Mouse (Mus musculus) CH12F3 (cell line): ENCODE data around the gene Gm28635.

ENCODE experiments used
- in situ Hi-C: fragments of 300-500 bp; cut with MboI; formaldehyde crosslinking; loops from 2 replicates; pipeline ENCODE4 v1.14.3; 2020; ENCODE audit warnings: low sequenced_read_pairs

Gm28635 gene

DNA sequence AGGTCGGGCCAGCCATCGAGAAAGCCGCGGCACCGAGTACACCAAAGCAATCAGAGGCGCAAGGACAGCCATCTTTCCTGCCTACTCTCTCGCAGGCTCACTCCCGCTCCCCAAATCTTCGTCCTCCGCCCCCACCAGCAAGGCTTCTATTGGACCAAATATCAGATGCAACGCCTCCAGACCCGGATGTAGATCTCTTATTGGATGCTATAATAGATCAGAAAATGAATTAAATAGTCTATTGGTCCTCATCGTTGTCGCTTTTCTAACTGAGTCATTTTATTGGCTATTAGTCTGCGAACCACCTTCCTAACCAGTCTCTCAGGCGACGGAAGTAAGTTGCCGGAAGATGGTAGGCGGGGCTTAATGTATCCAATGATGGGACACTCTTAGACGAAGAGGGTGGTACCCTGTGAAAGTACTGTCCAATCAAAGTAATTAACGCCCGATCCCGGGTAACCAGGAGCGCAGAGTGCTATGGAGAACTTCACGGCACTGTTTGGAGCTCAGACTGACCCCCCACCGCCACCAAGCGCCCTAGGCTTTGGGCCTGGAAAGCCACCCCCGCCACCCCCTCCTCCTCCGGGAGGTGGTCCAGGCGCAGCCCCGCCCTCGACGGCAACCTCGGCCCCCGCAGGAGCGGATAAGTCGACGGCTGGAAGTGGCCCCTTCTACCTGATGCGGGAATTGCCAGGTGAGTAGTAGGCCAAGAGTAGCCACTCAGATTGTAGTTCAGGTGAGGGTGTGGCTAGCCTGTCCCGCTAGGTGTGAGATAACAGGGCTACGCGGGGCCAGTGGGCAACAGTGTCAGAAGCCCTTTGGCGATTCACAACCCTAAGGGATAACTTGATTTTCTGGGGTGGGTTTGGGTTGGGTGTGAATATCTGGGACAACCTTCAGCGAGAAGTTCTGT is at the start of gene Gm28635, which contains the start of gene Med19:
Gene Gm28635 (minus strand): TSS at position 74 of the 913 bp plus-strand sequence.
Gene Med19 (plus strand): TSS at position 435 of the 913 bp plus-strand sequence.
- in situ Hi-C loops: no loop called here

DNA sequence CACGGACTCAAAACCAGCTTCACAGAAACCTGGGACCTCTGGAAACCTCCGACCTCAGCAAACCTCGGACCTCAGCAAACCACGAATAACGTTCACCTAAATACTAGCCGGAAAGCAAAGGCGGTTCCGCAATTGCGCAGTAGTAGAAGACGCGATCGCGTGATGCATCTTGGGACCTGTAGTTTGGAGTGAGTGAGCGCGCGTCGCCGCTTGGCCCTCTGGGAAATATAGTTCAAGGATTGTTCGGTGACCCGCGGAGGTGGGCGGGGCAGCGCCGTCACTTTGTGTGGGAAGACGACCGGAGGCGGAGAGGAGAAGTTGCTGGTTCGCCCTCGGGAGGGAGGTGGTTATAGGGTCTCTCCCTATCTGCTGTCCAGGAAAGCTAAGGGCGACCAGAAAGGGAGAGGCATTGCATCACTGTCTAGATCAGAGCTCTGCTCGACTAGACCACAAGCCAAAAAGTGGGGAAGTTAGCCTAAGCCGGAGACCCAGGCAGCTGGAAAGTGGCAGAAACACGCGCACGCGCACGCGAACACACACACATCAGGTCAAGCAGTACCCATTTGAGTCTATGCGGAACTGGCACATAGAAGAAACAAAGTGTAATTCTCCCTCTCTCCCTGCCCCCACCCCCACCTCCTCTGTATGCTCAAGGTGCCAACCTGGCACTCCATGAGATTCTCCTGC is 49.5 kb upstream of the Gm28635 start, which contains the start of gene Clp1:
Gene Clp1 (minus strand): TSS at position 179 of the 687 bp plus-strand sequence.
- in situ Hi-C loops: no loop called here

DNA sequence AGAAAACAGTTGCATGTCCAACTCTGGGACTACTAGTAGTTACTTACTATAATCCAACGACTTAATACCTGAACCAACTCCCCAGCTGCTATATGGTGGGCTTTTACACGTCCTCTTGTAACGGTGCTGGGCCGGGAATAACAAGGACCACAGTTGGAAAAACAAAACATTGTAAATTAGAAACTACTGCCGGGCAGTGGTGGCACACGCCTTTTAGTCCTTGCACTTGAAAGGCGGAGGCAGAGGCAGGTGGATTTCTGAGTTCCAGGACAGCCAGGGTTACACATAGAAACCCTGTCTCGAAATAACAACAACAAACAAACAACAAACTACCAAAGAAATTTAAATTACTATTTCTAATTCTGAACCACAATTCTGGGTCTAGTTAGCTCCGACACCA is 48.9 kb upstream of the Gm28635 start:
- in situ Hi-C loops: no loop called here

DNA sequence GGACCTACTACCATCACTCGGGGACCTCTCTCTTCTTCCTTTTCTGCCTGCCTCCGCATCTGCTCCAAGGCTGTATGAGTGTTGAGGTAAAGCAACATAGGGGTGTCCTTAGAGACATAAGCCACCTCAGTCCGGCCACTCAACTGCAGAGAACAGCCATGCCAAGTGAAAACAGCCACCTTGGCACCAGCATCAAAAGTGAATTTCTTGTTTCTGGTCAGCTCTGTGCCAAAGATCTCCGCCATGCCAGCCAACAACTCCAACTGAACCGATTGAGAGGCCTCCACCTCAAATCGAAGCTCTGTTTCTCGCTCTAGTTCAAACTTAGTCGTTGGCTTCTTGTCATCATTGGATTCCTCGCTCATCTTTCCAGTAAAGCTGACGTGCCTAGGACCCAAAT is 47.9 kb upstream of the Gm28635 start:
- in situ Hi-C loops: no loop called here

DNA sequence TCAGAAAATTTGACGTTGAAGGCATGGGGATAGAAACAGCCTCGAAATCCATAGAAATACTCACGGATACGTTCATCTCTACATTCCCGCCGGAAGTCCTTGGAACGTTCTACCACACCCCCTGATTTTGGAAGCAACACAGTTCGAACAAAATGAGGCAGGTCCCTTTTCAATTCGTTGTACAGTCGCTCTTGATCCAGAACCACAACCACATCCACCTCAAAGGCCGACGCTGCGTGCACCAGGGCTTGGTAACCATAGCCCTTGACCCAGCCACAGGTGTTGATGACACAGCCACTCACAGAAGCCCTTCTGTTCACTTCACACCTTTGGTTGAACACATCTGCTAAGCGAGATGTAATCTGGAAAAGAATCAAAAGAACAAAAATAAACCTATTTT is 46.0 kb upstream of the Gm28635 start:
- in situ Hi-C loops: loop anchor here (25.0 kb wide), 1 partner anchor 313 kb away; the partner anchor contains the start of genes P2rx3, Ssrp1 and Tnks1bp1

DNA sequence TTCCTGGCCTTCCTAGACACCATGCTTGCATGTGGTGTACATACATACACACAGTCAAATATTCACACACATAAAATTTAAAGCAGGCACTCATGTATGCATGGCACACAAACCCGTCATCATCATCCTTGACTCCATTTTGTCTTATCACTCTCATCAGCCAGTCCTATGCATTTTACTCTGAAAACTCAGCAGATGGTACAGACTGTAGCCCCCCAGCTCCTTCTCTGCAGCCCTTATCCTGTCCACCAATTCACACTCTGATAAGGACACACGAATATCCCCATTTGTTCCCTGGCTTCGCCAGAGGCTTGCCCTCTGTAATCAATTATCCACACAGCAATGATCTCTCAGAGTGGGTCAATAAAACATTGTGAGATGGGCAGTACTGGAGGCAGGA is 43.3 kb upstream of the Gm28635 start:
- in situ Hi-C loops: loop anchor here (25.0 kb wide), 1 partner anchor 316 kb away; the partner anchor contains the start of genes P2rx3, Ssrp1 and Tnks1bp1

DNA sequence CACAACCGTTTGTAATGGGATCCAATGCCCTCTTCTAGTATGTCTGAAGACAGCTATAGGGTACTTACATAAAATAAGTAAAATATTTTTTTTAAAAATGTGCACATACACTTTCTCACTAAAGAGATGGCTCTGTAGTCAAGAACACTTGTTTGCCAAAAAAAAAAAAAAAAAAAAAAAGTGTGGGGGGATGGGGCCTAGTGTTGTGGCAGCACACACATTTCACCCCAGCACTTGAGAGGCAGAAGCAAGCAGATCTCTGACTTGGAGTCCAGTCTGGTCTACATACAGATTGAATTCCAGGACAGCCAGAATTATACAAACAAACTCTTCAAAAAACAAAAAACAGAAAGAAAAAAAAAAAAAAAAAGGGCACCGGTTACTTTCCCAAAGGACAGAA is 42.9 kb upstream of the Gm28635 start:
- in situ Hi-C loops: loop anchor here (25.0 kb wide), 1 partner anchor 317 kb away; the partner anchor contains the start of genes P2rx3, Ssrp1 and Tnks1bp1

DNA sequence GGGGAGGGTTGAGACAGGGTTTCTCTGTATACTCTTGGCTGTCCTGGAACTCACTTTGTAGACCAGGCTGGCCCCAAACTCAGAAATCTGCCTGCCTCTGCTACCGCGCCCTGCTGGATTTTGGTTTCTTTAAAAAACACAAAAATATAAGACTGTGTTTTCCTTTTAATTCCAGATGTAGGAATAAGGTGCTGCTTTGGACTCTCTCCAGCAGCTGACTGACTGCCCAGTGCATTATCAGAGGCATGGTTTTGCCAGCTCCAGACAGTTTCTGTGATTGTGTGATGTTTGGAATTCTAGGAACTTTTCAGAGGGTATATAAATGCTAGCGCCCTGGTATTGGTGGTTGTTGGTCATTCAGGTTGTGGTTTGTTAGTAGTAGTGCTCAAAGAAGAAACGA is 39.5 kb upstream of the Gm28635 start:
- in situ Hi-C loops: loop anchor here (25.0 kb wide), 1 partner anchor 320 kb away; the partner anchor contains the start of genes P2rx3, Ssrp1 and Tnks1bp1

DNA sequence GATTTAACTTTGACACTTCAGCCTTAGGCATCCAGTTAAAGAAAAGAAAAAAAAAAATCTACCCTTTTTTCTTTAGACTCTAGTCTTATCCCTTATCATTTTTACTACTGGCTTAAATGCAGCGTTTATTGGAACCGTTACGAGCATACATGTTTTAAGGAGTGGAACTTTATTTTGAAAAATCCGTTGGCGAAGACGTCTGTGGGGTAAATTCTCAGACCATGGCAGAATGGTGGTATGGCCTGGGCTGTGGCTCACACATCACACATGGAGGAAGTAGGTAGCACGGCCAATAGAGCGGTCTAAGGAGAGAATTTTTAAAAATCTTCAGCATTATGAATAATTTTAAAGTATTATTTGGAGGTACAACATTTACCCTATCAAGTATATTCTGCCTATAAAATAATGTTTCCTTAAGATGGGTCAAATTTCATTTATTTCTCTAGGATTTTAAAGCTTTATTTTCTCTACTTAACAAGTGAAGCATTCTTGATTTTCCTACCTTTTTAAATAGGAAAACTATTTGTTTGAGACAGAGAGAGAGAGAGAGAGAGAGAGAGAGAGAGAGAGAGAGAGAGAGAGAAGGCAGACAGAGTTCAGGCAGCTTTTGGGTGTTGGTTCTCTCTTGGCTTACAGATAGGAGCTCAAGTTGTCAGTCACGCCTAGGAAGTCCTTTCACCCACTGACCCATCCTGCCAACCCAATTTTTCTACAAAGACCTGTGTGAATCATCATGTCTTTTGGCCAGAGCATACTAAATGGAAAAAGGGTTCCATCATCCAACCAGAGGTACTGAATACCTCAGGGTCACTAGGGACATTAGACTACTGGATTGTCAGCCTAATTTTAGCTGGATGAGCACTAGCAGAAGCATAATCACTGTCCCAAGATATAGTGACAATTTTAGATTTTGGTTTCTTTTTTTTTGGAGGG is 38.8 kb upstream of the Gm28635 start:
- in situ Hi-C loops: loop anchor here (25.0 kb wide), 1 partner anchor 321 kb away; the partner anchor contains the start of genes P2rx3, Ssrp1 and Tnks1bp1

DNA sequence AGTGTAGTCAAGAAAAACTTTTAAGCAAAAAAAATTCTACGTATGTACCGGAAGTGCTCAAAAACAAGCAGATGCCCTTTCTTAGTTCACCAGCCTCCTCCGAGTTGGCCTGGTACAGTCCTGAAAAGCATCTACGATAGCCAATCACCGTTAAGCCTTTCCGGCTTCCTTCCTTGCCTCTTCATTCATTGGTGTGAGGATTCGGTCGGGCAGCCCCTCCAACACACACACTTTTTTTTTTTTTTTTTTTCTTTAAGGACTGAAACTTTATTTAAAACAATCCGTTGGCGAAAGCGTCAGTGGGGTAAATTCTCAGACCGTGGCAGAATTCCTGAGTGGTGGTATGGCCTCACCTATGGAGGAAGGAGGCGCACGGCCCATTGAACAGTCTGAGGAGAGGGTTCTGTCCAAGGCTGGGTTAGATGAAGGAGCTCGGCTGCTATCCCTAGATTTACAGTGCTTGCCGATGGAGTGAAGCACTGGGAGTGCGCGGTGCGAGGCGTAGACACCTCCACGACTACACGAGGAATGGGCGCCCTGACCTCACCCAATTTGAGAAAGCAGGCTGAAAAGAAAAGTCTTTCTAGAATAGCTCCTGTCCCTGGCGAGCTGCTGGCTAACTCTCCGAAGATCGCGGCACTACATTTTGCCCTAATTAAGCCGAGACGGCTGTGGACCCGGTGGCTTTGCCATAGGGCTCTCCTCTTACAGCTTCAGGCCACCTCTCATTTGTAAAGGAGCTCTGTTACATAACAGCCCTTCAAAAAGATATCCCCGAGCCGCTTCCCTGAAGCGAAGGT is 37.9 kb upstream of the Gm28635 start:
- in situ Hi-C loops: loop anchor here (25.0 kb wide), 1 partner anchor 322 kb away; the partner anchor contains the start of genes P2rx3, Ssrp1 and Tnks1bp1

DNA sequence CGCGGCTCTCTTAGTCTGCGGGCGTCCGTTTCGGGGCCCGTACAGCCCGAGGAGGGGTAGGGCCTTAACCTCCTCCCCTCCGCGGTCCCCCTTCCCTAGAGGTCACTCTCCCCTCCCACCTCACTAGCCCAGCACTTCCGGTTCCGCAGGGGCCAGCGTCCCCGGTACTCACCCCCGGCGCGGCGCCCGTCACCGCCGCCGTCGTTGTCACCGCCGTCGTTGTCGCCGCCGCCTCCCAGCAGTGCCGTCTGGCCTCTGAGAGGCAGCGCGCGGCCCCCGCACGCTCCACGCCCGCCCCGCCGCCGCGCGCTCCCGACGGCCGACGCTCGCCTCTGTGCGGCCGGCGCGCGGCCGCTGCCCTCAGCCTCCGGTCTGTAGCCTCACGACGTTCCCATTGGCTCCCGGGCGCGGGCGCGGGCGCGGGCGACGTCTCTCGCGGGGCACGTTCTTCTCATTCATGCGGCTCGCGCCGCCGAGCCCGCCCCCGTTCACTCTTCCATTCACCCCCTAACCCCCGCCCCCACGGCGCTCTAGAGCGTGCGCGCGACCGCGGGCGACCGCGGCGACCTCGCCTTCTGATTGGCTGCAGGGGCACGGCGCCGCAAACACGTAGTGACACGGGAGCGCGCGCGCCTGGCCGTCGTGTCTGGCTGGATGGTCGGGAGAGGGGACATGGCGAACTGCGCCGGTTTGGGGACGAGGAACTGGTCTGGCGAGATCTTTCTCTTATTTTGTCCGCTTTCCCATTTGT is 37.1 kb upstream of the Gm28635 start, which contains the start of gene Zdhhc5:
Gene Zdhhc5 (minus strand): TSS at position 370 of the 751 bp plus-strand sequence.
- in situ Hi-C loops: loop anchor here (25.0 kb wide), 1 partner anchor 322 kb away; the partner anchor contains the start of genes P2rx3, Ssrp1 and Tnks1bp1

DNA sequence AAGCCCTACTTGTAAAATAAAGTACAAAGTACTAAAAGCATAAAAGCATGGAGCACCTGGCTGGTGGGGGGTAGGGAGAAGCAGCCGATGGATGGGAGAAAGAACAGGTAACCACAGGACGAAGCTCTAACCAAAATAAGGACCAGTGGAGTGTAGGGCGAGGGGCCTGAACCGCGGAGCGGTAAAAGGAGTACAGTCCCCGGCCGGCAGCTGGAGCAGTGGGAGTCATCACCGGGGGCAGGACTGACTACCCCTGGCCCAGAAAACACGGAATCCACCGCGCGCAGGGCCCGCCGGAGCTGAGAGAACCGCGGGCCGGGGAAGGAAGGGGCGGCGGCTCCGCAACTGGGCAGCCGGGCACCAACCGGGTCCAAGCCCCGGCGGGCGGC is 36.6 kb upstream of the Gm28635 start:
- in situ Hi-C loops: loop anchor here (25.0 kb wide), 1 partner anchor 323 kb away; the partner anchor contains the start of genes P2rx3, Ssrp1 and Tnks1bp1

DNA sequence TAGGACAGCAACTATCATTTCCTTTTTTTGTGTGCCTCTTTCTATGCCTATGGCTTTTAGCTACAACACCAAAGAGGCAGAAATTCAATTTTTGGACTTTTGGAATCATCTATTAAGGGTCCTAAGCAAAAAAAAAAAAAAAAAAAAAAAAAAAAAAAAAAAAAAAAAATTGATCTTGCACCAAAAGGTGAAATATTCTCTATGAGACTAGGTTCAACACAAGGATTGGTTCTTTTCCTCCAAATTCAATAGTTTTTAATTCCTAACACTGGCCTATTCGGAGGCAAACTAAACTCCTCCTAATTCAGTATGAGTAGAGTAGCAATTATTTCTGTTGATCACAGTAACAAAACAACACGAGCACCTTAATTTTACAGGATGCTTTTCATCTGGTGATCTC is 34.1 kb upstream of the Gm28635 start:
- in situ Hi-C loops: loop anchor here (25.0 kb wide), 1 partner anchor 325 kb away; the partner anchor contains the start of genes P2rx3, Ssrp1 and Tnks1bp1

DNA sequence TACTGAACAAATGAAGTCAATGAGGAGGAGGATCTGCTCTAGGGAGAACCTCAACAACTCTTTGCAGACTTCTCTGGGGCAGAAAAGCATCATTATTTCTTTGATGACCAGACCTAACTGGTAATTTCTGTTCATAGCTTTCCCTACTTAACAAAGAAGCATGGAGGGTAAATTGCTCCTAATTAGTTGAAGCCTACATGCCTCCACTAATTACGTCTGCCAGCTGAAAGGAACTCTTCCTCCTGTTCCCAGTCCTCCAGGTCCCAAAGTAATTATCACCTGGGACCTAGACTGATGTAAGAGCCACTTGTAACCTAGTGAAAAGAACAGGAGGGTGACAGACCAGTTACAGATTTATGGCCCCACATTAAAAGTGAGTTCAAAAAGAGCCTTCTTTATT is 29.7 kb upstream of the Gm28635 start:
- in situ Hi-C loops: loop anchor here (25.0 kb wide), 1 partner anchor 330 kb away; the partner anchor contains the start of genes P2rx3, Ssrp1 and Tnks1bp1

DNA sequence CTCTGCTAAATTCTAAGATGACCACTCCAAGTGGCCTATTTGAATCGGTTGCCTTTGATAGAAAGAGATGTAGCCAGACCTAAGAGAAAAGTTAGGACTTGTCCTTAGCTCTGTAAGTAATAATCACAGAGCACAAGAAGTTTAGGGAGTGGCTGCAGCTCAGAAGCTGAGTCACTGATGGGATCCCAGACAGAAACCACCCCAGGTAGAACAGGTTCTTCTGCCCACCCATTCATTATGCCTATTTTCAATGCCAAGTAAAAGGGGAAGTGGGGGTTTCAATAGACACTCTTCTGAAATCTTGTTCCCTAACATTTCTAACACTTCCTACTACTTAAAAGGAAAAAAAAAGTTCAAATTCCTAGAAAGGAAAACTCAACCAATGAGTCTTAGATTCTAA is 27.5 kb upstream of the Gm28635 start:
- in situ Hi-C loops: loop anchor here (25.0 kb wide), 1 partner anchor 332 kb away; the partner anchor contains the start of genes P2rx3, Ssrp1 and Tnks1bp1

DNA sequence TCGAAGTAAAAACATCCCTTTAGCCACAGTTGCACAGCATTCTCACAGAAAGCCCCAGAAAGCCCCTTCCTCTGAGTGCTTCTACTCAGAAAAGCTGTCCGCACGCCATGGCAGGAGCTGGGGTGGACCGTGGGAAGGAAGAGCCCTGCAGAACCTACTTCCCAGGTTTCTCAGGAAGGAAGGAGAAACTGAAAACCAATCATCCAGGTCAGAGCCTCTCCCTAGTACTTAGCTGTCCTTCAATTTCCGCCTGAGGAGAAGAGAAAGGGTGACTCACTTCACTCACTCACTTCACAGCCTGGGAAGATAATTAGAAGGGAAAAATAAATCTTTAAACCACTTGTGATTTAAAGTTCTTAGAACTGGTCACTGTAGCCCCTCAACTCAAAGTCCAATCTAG is 26.5 kb upstream of the Gm28635 start:
- in situ Hi-C loops: loop anchor here (25.0 kb wide), 1 partner anchor 333 kb away; the partner anchor contains the start of genes P2rx3, Ssrp1 and Tnks1bp1

DNA sequence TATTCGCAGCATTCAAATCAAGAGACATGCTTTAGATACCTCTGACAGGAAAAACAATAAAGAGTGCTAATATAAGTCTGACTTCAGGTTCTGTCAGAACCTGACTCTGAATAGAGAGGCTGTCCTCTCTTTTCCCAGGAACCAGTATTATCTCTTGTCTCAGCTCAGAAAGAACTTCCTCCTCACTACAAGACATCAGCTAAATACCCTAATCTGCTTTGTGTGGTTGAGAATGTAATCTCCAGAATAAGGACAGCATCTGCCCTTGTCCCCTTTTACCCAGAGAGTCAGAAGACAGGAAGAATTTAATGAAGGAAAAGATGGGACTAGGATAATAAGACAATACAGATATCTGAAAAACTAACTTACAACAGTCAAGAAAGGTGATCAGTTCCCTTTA is 25.7 kb upstream of the Gm28635 start:
- in situ Hi-C loops: loop anchor here (25.0 kb wide), 1 partner anchor 334 kb away; the partner anchor contains the start of genes P2rx3, Ssrp1 and Tnks1bp1
